Mouse (Mus musculus): Measurements from ENCODE around the gene Lce1g. TPM values are rescaled to one million over a fixed set of nuclear protein-coding genes. Genes with fewer than 3 reads are reported as not detected.

Gene Lce1g
- polyA plus RNA-seq (2015; fragmentation: Nextera tagmentation; extraction: Ambion mirVana), result not detected in 2 replicates

- H3K36me3 ChIP-seq (ENCODE audit: control insufficient read depth, insufficient read depth), result no peaks in the 10 kb centered on the region
- no peak within 1 kb of the TSS for H3K4me2 ChIP-seq (ENCODE audit: low read length)
- no peak for ATAC-seq
- 76% methylated on average over 1 of the region's 1 CpGs for WGBS
- H3K27ac ChIP-seq (ENCODE audit: low read length), result no peak within 1 kb of the TSS
- H3K27me3 ChIP-seq (replicated peaks; ENCODE audit: control insufficient read depth, insufficient read depth, low read length), result no peaks in the 10 kb centered on the region
- no peak within 1 kb of the TSS for H3K9ac ChIP-seq (replicated peaks; ENCODE audit: low read depth, low read length)
- H3K4me1 ChIP-seq (replicated peaks; ENCODE audit: control insufficient read depth, insufficient read depth, low read length), result no peaks in the 10 kb centered on the region
- H3K9me3 ChIP-seq (ENCODE audit: control insufficient read depth, low read length), result no peaks in the 10 kb centered on the region
- H3K4me3 ChIP-seq (replicated peaks; ENCODE audit: low read length), result no peak within 1 kb of the TSS
Measured at GRCm38 (mm10) chr3:92752238-92752637, at the start of gene Lce1g. Gene Lce1g (minus strand): TSS chr3:92752338.

GRCm38 (mm10) chr3:92790414-92790813 lies 38.3 kb upstream of the Lce1g start, which contains the start of gene Lce1j:
Gene Lce1j (minus strand): TSS chr3:92790514.
- H3K9me3 ChIP-seq (ENCODE audit: control insufficient read depth, low read length), result no peaks in the 10 kb centered on the region
- no peaks in the 10 kb centered on the region for H3K36me3 ChIP-seq (ENCODE audit: control insufficient read depth, insufficient read depth)
- ATAC-seq, result no peak

GRCm38 (mm10) chr3:92778799-92779198 lies 26.7 kb upstream of the Lce1g start, which contains the start of gene Lce1i:
Gene Lce1i (minus strand): TSS chr3:92778899.
- no peak for ATAC-seq
- H3K9me3 ChIP-seq (ENCODE audit: control insufficient read depth, low read length), result no peaks in the 10 kb centered on the region
- no peak within 1 kb of the TSS for H3K4me2 ChIP-seq (ENCODE audit: low read length)
- H3K27ac ChIP-seq (ENCODE audit: low read length), result no peak within 1 kb of the TSS
- no peaks in the 10 kb centered on the region for H3K36me3 ChIP-seq (ENCODE audit: control insufficient read depth, insufficient read depth)
- WGBS, result 77% methylated on average over 1 of the region's 1 CpGs
- H3K9ac ChIP-seq (replicated peaks; ENCODE audit: low read depth, low read length), result no peak within 1 kb of the TSS
- H3K27me3 ChIP-seq (replicated peaks; ENCODE audit: control insufficient read depth, insufficient read depth, low read length), result no peaks in the 10 kb centered on the region
- no peaks in the 10 kb centered on the region for H3K4me1 ChIP-seq (replicated peaks; ENCODE audit: control insufficient read depth, insufficient read depth, low read length)
- H3K4me3 ChIP-seq (replicated peaks; ENCODE audit: low read length), result no peak within 1 kb of the TSS

More at GRCm38 (mm10) chr3:92790414-92790813, 38.3 kb upstream of the Lce1g start, which contains the start of gene Lce1j:
- H3K4me1 ChIP-seq (replicated peaks; ENCODE audit: control insufficient read depth, insufficient read depth, low read length), result no peaks in the 10 kb centered on the region
- no peak within 1 kb of the TSS for H3K9ac ChIP-seq (replicated peaks; ENCODE audit: low read depth, low read length)
- no peak within 1 kb of the TSS for H3K27ac ChIP-seq (ENCODE audit: low read length)
- H3K4me3 ChIP-seq (replicated peaks; ENCODE audit: low read length), result no peak within 1 kb of the TSS
- no peaks in the 10 kb centered on the region for H3K27me3 ChIP-seq (replicated peaks; ENCODE audit: control insufficient read depth, insufficient read depth, low read length)
- H3K4me2 ChIP-seq (ENCODE audit: low read length), result no peak within 1 kb of the TSS
- 95% methylated on average over 1 of the region's 1 CpGs for WGBS

- H3K36me3 ChIP-seq (ENCODE audit: control insufficient read depth, insufficient read depth), result no peaks in the 10 kb centered on the region
- no peak overlapping the region for H3K9ac ChIP-seq (replicated peaks; ENCODE audit: low read depth, low read length)
- no peak overlapping the region for H3K4me2 ChIP-seq (ENCODE audit: low read length)
- H3K9me3 ChIP-seq (ENCODE audit: control insufficient read depth, low read length), result no peaks in the 10 kb centered on the region
- no peaks in the 10 kb centered on the region for H3K4me1 ChIP-seq (replicated peaks; ENCODE audit: control insufficient read depth, insufficient read depth, low read length)
- no peak overlapping the region for H3K4me3 ChIP-seq (replicated peaks; ENCODE audit: low read length)
- no peaks in the 10 kb centered on the region for H3K27me3 ChIP-seq (replicated peaks; ENCODE audit: control insufficient read depth, insufficient read depth, low read length)
- ATAC-seq, result no peak
- H3K27ac ChIP-seq (ENCODE audit: low read length), result no peak overlapping the region
- WGBS, result 12% methylated on average over 3 of the region's 3 CpGs
Measured at GRCm38 (mm10) chr3:92771573-92771972, 19.4 kb upstream of the Lce1g start.

- Histone ChIP-seq H3K27ac (ENCODE audit: low read length) (no peak within 1 kb of the TSS), H3K9ac (replicated peaks; ENCODE audit: low read depth, low read length) (no peak within 1 kb of the TSS), H3K4me1 (replicated peaks; ENCODE audit: control insufficient read depth, insufficient read depth, low read length) (no peaks in the 10 kb centered on the region), H3K9me3 (ENCODE audit: control insufficient read depth, low read length) (no peaks in the 10 kb centered on the region), H3K4me3 (replicated peaks; ENCODE audit: low read length) (no peak within 1 kb of the TSS), H3K4me2 (ENCODE audit: low read length) (no peak within 1 kb of the TSS), H3K27me3 (replicated peaks; ENCODE audit: control insufficient read depth, insufficient read depth, low read length) (no peaks in the 10 kb centered on the region), H3K36me3 (ENCODE audit: control insufficient read depth, insufficient read depth) (no peaks in the 10 kb centered on the region)
- ATAC-seq, result no peak
- 89% methylated on average over 1 of the region's 1 CpGs for WGBS
Measured at GRCm38 (mm10) chr3:92764965-92765364, 12.8 kb upstream of the Lce1g start, which contains the start of gene Lce1h. Gene Lce1h (minus strand): TSS chr3:92765065.

GRCm38 (mm10) chr3:92753197-92753596 lies 1.1 kb upstream of the Lce1g start:
- Histone ChIP-seq H3K27ac (ENCODE audit: low read length) (no peak overlapping the region), H3K4me1 (replicated peaks; ENCODE audit: control insufficient read depth, insufficient read depth, low read length) (no peaks in the 10 kb centered on the region), H3K27me3 (replicated peaks; ENCODE audit: control insufficient read depth, insufficient read depth, low read length) (no peaks in the 10 kb centered on the region), H3K9me3 (ENCODE audit: control insufficient read depth, low read length) (no peaks in the 10 kb centered on the region), H3K4me3 (replicated peaks; ENCODE audit: low read length) (no peak overlapping the region), H3K9ac (replicated peaks; ENCODE audit: low read depth, low read length) (no peak overlapping the region), H3K36me3 (ENCODE audit: control insufficient read depth, insufficient read depth) (no peaks in the 10 kb centered on the region), H3K4me2 (ENCODE audit: low read length) (no peak overlapping the region)
- WGBS, result 45% methylated on average over 3 of the region's 3 CpGs
- ATAC-seq, result no peak

GRCm38 (mm10) chr3:92738996-92739395 lies 13.1 kb downstream of the Lce1g start, which contains the start of gene Gm38119:
Gene Gm38119 (minus strand): TSS chr3:92739096.
- Histone ChIP-seq H3K4me2 (ENCODE audit: low read length) (no peak within 1 kb of the TSS), H3K9me3 (ENCODE audit: control insufficient read depth, low read length) (no peaks in the 10 kb centered on the region), H3K27ac (ENCODE audit: low read length) (no peak within 1 kb of the TSS), H3K36me3 (ENCODE audit: control insufficient read depth, insufficient read depth) (no peaks in the 10 kb centered on the region), H3K9ac (replicated peaks; ENCODE audit: low read depth, low read length) (no peak within 1 kb of the TSS), H3K4me1 (replicated peaks; ENCODE audit: control insufficient read depth, insufficient read depth, low read length) (no peaks in the 10 kb centered on the region), H3K4me3 (replicated peaks; ENCODE audit: low read length) (no peak within 1 kb of the TSS), H3K27me3 (replicated peaks; ENCODE audit: control insufficient read depth, insufficient read depth, low read length) (no peaks in the 10 kb centered on the region)
- ATAC-seq, result no peak
- 84% methylated on average over 1 of the region's 1 CpGs for WGBS

- no peak overlapping the region for H3K9ac ChIP-seq (replicated peaks; ENCODE audit: low read depth, low read length)
Measured at GRCm38 (mm10) chr3:92722631-92723030, 29.5 kb downstream of the Lce1g start.

GRCm38 (mm10) chr3:92720250-92720649 lies 31.9 kb downstream of the Lce1g start, which contains the start of gene Lce1f:
Gene Lce1f (minus strand): TSS chr3:92720350.
- Histone ChIP-seq H3K36me3 (ENCODE audit: control insufficient read depth, insufficient read depth) (no peaks in the 10 kb centered on the region), H3K27me3 (replicated peaks; ENCODE audit: control insufficient read depth, insufficient read depth, low read length) (no peaks in the 10 kb centered on the region), H3K4me1 (replicated peaks; ENCODE audit: control insufficient read depth, insufficient read depth, low read length) (no peaks in the 10 kb centered on the region), H3K9ac (replicated peaks; ENCODE audit: low read depth, low read length) (no peak within 1 kb of the TSS), H3K4me2 (ENCODE audit: low read length) (no peak within 1 kb of the TSS), H3K4me3 (replicated peaks; ENCODE audit: low read length) (no peak within 1 kb of the TSS), H3K27ac (ENCODE audit: low read length) (no peak within 1 kb of the TSS), H3K9me3 (ENCODE audit: control insufficient read depth, low read length) (no peaks in the 10 kb centered on the region)
- WGBS, result 79% methylated on average over 3 of the region's 3 CpGs
- ATAC-seq, result no peak

More at GRCm38 (mm10) chr3:92722631-92723030, 29.5 kb downstream of the Lce1g start:
- Histone ChIP-seq H3K4me2 (ENCODE audit: low read length) (no peak overlapping the region), H3K4me3 (replicated peaks; ENCODE audit: low read length) (no peak overlapping the region), H3K27me3 (replicated peaks; ENCODE audit: control insufficient read depth, insufficient read depth, low read length) (no peaks in the 10 kb centered on the region), H3K27ac (ENCODE audit: low read length) (no peak overlapping the region), H3K4me1 (replicated peaks; ENCODE audit: control insufficient read depth, insufficient read depth, low read length) (no peaks in the 10 kb centered on the region), H3K9me3 (ENCODE audit: control insufficient read depth, low read length) (no peaks in the 10 kb centered on the region), H3K36me3 (ENCODE audit: control insufficient read depth, insufficient read depth) (no peaks in the 10 kb centered on the region)
- WGBS, result 92% methylated on average over 5 of the region's 5 CpGs
- no peak for ATAC-seq

GRCm38 (mm10) chr3:92715122-92715521 lies 37.0 kb downstream of the Lce1g start:
- no peak overlapping the region for H3K9ac ChIP-seq (replicated peaks; ENCODE audit: low read depth, low read length)
- no peak overlapping the region for H3K4me3 ChIP-seq (replicated peaks; ENCODE audit: low read length)
- no peaks in the 10 kb centered on the region for H3K4me1 ChIP-seq (replicated peaks; ENCODE audit: control insufficient read depth, insufficient read depth, low read length)
- H3K27ac ChIP-seq (ENCODE audit: low read length), result no peak overlapping the region
- no peak for ATAC-seq
- H3K27me3 ChIP-seq (replicated peaks; ENCODE audit: control insufficient read depth, insufficient read depth, low read length), result no peaks in the 10 kb centered on the region
- H3K9me3 ChIP-seq (ENCODE audit: control insufficient read depth, low read length), result no peaks in the 10 kb centered on the region
- no peak overlapping the region for H3K4me2 ChIP-seq (ENCODE audit: low read length)
- no peaks in the 10 kb centered on the region for H3K36me3 ChIP-seq (ENCODE audit: control insufficient read depth, insufficient read depth)
